Mouse (Mus musculus): Measurements from ENCODE around the gene Zfp882.
"Not testable (repeated sequence)": the region's sequence is repeated elsewhere in the genome, so short reads cannot be mapped to it uniquely, and the experiment has no call there.

Gene Zfp882

GRCm38 (mm10) chr8:71908309-71909261, at the start of gene Zfp882, which contains the start of gene Zfp617:
Gene Zfp882 (plus strand): TSS chr8:71908608.
Gene Zfp617 (plus strand): TSS chr8:71908635.
- peak; percentile 91 for DNase-seq

DNA sequence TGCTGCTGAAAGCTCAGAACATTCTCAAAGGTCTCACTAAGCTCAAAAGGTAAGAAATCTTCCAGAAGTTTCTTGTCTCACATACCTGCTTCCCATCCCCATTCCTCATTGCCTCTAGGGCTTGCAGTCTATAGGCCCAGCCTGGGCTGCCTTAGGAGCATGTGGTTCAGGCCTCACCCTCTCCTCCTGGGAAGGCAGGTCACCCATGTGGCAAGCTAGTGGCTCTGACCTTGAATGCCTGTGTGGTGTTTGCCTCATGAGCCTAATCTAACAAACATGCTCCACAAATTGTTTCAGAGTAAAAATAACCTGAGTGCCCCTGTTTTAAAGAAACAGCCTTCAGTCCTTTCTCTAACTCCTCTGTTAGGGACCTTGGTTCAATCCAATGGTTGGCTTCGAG, 46.9 kb upstream of the Zfp882 start:
- DNase-seq: not testable (repeated sequence)

GRCm38 (mm10) chr8:71862038-71862437, 46.4 kb upstream of the Zfp882 start:
- not testable (repeated sequence) for DNase-seq

- DNase-seq: peak; percentile 83
These were observed 26.7 kb upstream of the Zfp882 start, which contains the start of gene Zfp709 for GRCm38 (mm10) chr8:71881618-71882274. Gene Zfp709 (plus strand): TSS chr8:71882019.

GRCm38 (mm10) chr8:71900666-71901065, 7.7 kb upstream of the Zfp882 start:
- DNase-seq: not testable (repeated sequence)

GRCm38 (mm10) chr8:71903084-71903483, 5.3 kb upstream of the Zfp882 start:
- not testable (repeated sequence) for DNase-seq

- no peak for DNase-seq
These were observed 1.6 kb upstream of the Zfp882 start for GRCm38 (mm10) chr8:71906809-71907208.

GRCm38 (mm10) chr8:71907798-71908257, 580 bp upstream of the Zfp882 start:
- no peak for DNase-seq

DNA sequence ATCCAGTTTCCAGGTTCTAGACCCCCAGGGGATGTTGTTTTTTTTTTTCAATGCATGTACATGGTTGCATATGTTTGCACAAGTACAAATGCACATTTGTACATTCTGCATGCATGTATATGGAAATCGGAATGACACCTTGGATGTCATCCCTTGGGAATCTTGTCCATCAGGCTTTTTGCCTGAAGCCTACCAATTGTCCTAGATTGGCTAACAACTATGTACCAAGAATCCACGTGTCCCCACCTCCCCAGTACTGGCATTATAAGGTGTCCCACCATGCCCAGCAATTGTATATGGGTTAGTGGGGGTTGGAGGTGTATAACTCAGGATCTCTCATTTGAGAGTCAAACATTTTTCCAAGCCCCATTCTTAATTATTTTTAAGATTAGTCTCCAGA, 3.9 kb downstream of the Zfp882 start:
- DNase-seq: no peak

GRCm38 (mm10) chr8:71922567-71923401, 14.4 kb downstream of the Zfp882 start:
- peak; percentile 97 for DNase-seq

- DNase-seq: no peak
These were observed 17.4 kb downstream of the Zfp882 start for GRCm38 (mm10) chr8:71925791-71926190.

GRCm38 (mm10) chr8:71926551-71926950, 18.1 kb downstream of the Zfp882 start:
- no peak for DNase-seq

DNA sequence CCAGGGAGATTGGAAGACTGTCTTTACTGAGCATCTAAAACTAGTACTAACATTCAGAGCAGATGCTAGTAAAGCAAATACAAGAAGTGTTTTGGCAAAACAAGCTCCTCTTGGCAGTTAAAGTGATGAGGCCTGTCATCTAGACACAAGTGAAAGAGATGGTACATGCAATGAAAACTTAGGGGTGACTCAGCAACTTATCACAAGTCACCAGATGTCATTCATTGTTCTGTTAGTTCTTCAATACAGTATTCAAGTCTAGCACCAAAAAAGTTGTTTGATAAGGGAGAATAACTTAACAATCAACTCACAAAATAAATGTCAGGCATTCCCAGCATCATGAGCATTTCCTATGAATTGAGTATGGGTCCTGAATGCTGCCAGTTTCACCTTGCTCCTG, 19.4 kb downstream of the Zfp882 start:
- no peak for DNase-seq

DNA sequence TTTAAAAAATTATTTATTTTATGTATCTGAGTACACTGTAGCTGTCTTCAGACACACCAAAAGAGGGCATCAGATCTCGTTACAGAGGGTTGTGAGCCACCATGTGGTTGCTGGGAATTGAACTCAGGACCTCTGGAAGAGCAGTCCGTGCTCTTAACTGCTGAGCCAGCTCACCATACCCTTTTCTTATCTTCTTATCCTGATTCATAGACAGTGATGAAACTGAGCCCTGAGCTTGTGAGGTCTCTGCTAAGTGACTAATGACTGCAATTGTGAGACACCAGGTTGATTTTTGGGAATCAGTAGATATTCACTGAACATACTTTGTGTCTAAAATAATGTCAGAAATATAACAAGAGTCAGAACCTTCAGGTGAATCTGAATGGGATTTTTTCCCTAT, 29.6 kb downstream of the Zfp882 start:
- not testable (repeated sequence) for DNase-seq

DNA sequence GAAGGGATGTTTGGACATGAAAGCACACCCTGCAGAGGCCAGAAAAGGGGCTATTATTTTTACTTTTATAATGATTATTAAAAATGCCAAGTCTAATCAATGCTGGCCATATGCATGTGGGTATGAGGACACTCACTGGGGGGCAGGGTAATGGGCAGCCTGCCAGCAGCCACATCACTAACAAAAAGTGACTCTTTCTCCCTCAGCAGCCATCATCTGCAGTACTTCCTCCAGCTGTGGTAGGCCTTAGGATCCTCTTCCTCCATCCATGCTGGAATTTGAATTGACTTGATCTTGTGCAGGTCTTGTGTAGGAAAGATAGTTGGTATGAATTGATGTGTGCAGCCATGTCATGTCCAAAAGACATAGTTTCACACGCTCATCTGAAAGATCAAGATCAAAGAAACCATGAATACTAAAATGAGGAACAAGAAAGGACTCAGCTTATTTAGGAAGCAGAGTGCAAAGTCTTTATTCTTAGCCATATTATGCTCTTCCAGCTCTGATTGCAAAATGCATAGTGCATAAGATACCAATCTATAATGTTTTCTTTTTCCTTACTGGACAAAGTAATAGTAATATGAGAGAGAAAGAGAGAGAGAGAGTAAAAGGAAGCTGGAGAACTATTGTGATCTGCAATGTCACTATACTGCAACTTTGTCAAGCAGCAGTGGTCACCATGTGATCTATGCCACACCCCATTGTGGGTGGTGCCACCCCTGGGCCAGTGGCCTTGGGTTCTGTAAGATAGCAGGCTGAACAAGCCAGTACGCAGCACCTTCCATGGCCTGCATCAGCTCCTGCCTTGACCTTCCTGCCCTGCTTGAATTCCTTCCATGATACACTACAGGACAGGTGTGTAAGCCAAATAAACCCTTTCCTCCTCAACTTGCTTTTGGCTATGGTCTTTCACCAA, 32.1 kb downstream of the Zfp882 start:
- DNase-seq: no peak

DNA sequence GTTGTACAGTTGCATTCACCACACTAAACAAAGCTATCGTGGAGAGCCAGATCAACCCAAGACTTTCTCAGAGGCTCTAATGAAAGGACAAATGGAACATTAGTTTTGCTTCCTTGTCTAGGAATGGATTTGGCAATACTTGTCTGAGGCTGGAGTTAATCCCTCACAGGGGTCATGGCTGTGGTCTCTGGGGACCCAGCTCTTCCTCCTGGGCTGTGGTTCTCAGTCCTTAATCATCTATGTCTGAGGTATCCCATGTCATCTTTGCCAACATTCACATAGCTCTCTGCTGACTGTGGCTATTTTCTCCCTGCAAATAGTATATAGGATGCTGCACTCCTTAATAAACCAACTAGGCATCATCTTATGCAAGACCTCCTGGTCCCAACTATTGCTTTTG, 33.4 kb downstream of the Zfp882 start:
- DNase-seq: no peak

DNA sequence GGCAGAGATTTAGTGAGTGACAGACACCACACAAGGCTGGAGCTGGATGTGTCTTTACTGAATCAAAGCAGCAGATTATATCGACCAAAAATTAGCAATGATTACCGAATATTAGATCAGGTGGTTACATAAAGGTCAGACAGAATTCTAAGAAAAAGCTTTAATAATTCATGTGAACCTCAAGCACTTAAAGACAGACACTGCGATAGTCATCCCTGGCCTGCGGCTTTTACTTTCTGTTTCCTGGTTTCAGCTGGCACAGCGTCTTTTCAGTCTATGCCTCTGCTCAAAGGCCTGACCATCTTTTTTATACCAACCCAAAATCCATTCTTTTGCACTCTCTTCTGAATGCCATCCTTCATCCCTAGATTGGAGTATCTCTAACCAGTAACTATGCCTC, 40.2 kb downstream of the Zfp882 start:
- no peak for DNase-seq

DNA sequence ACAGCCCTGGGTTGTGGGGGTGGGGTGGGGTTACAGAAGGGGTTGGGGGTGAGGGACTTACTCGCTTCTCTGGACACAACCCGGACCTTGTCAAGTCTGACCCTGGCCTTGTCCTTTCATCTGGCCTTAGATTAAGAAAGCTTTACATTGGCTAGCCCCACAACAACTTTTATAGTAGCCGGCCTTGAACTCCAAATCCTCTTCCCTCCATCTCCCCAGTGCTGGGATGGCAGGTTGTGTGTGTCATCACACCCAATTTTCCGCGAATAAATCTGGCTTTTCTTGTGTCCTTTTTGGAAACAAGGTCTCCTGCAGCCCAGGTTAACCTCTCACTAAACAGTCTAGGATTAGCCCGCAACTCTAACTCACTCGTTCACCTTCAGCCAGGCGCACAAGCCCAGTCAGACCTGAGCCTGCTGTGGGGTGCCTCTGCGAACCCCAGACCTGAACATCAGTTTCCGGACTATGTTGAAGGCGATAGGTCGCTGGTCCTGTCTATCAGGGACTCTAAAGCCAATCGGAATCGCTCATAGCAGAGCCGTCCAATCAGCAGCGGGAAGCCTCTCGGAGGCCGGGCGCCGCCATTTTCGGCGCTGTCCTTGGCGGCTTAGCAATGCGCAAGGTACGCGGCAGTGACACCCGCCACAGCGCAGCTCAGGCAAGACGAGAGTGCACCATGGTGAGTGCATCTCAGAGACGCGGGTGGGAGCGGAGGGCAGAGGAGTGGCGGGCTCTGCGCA, 42.2 kb downstream of the Zfp882 start, which contains the start of gene Zfp961:
Zfp961 (plus strand) TSS at position 557 of the 740 bp plus-strand sequence.
- DNase-seq: peak; percentile 98

DNA sequence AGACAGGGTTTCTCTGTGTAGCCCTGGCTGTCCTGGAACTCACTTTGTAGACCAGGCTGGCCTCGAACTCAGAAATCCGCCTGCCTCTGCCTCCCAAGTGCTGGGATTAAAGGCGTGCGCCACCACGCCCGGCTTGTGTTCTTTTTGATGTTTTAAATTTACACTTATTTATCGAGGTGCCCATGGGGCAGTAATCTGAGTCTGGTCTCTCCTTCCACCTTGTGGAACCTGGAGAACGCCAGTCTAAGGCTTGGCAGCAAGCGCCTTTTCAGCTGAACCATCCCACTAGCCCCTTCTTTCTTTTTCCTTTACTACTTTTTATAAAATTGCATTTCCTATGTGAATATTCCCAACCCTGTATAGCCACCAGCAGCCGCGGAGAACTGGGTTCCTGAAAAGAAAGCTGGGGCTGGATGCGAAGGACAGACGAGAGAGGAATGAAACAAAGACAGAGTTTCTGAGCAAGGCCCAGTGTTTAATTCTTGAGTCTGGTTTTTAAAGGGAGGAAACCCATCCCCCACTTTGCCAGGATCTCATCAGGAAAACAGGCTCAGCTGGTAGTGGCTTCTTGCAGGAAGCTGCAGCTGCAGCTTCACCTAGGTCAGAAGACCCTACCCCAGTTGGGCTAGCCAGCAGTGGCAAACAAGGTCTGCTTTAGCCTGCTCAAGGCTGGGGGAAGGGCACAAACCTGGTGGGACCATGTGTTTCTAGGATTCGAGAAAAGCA, 43.2 kb downstream of the Zfp882 start:
- peak; percentile 33 for DNase-seq

GRCm38 (mm10) chr8:71952489-71952888, 44.1 kb downstream of the Zfp882 start:
- DNase-seq: no peak

Data from cerebellum, adult 9-11 months (tissue).